In genomic region chr11:78556070-78556469, GRCm38 (mm10) we compare ENCODE assay signal across 19 mouse cellular contexts. TPM values are rescaled to one million over a fixed set of nuclear protein-coding genes. Genes with fewer than 3 reads are reported as not detected.
DNase-seq lines count a peak whose midpoint lies in the region; ATAC-seq and TF ChIP-seq lines count a peak whose summit lies in the region.
"Had no signal": no experiment of that assay in that cellular context is flagged by ENCODE, and none has a peak within 500 bp of the region (broad histone marks: within the 10 kb centered on the region; RNA-seq: fewer than 3 reads in every experiment).

No protein-coding gene starts in this region.

- no peak for TF ChIP-seq EP300 in heart, postnatal 0 days (IDR thresholded peaks at IDR 0.05; ENCODE audit: low read depth)

- H3K4me2 ChIP-seq in heart, embryonic 11.5 days: no peak overlapping the region
- H3K4me2 ChIP-seq in heart, postnatal 0 days (ENCODE audit: low read depth, low read length): no peak overlapping the region
- H3K4me2 ChIP-seq: hindbrain, embryonic 13.5 days; midbrain, embryonic 11.5 days had no signal

- no peaks in the 10 kb centered on the region for H3K27me3 ChIP-seq in heart, embryonic 11.5 days (ENCODE audit: control insufficient read depth, insufficient read depth, low read length)
- no peaks in the 10 kb centered on the region for H3K27me3 ChIP-seq in heart, postnatal 0 days (ENCODE audit: control insufficient read depth, insufficient read depth, low read length)
- H3K27me3 ChIP-seq in testis, adult 2 months (ENCODE audit: control insufficient read depth, insufficient read depth, low read length): no peaks in the 10 kb centered on the region
- H3K27me3 ChIP-seq: hindbrain, embryonic 13.5 days had no signal

- peaks cover 11% of the 10 kb centered on the region for H3K4me1 ChIP-seq in heart, embryonic 11.5 days (ENCODE audit: control insufficient read depth, insufficient read depth, low read length)
- H3K4me1 ChIP-seq in heart, postnatal 0 days (ENCODE audit: control insufficient read depth, insufficient read depth): peaks cover 7% of the 10 kb centered on the region; the same call in 1 of the 2 replicates
- peaks cover 5% of the 10 kb centered on the region for H3K4me1 ChIP-seq in testis, adult 2 months (ENCODE audit: control insufficient read depth, insufficient read depth, low read length)

- H3K36me3 ChIP-seq in heart, embryonic 11.5 days (ENCODE audit: control insufficient read depth, insufficient read depth, low read length): no peaks in the 10 kb centered on the region
- no peaks in the 10 kb centered on the region for H3K36me3 ChIP-seq in heart, postnatal 0 days (replicated peaks; ENCODE audit: control insufficient read depth, insufficient read depth, low read length)
- no peaks in the 10 kb centered on the region for H3K36me3 ChIP-seq in testis, adult 2 months (ENCODE audit: control insufficient read depth, insufficient read depth, low read length)
- H3K36me3 ChIP-seq: heart, embryonic 10.5 days; hindbrain, embryonic 13.5 days had no signal

- no peak for DNase-seq in heart, adult 8-10 months (ENCODE audit: low spot score)
- DNase-seq in heart, postnatal 0 days (ENCODE audit: low spot score): no peak
- no peak for DNase-seq in heart, postnatal 10 days
- DNase-seq in testis, postnatal 14 days (ENCODE audit: low spot score): no peak
- no peak for DNase-seq in cerebellum, adult 11 months
- DNase-seq in gastrocnemius, postnatal 25 days: no peak
- DNase-seq: cerebellum, adult 9-10 months; gastrocnemius, postnatal 36 days; kidney, postnatal 14 days; layer of hippocampus, postnatal 36 days; lung, adult 18-20 months; lung, postnatal 10 days had no signal

- H3K9me3 ChIP-seq in heart, embryonic 11.5 days (replicated peaks; ENCODE audit: control insufficient read depth, low read length): no peaks in the 10 kb centered on the region
- peaks cover 5% of the 10 kb centered on the region; the same call in 1 of the 2 replicates for H3K9me3 ChIP-seq in heart, postnatal 0 days (replicated peaks; ENCODE audit: control insufficient read depth, low read length)
- H3K9me3 ChIP-seq: heart, embryonic 10.5 days; hindbrain, embryonic 13.5 days had no signal

- no peak for TF ChIP-seq CTCF in heart, postnatal 0 days (IDR thresholded peaks at IDR 0.05; ENCODE audit: low read depth)
- no peak for TF ChIP-seq CTCF in testis, adult 2 months (IDR thresholded peaks at IDR 0.05; ENCODE audit: control insufficient read depth, insufficient read depth, insufficient replicate concordance, low read depth, low read length)

- intact Hi-C loops in heart, postnatal 10 days (cut with DNase I): no loop called here

- peak overlapping the region; percentile 60; the same call in 1 of the 2 replicates for H3K27ac ChIP-seq in heart, embryonic 11.5 days (ENCODE audit: low read depth, low read length)
- H3K27ac ChIP-seq in heart, postnatal 0 days (ENCODE audit: low read depth): peak overlapping the region; percentile 78
- peak overlapping the region; percentile 72 for H3K27ac ChIP-seq in testis, adult 2 months (ENCODE audit: control insufficient read depth, insufficient read depth, low read depth, low read length)
- H3K27ac ChIP-seq: hindbrain, embryonic 13.5 days; layer of hippocampus, adult 2 months had no signal

- TF ChIP-seq POLR2A in testis, adult 2 months (IDR thresholded peaks at IDR 0.05; ENCODE audit: control insufficient read depth, low read depth, low read length): no peak

- WGBS in heart, embryonic 11.5 days (ENCODE audit: insufficient replicate concordance): 75% methylated on average over 4 of the region's 4 CpGs
- WGBS in heart, postnatal 0 days: 74% methylated on average over 4 of the region's 4 CpGs

- no peak for ATAC-seq in heart, embryonic 11.5 days (replicated peaks; ENCODE audit: insufficient number of reproducible peaks, low FRiP score, low TSS enrichment)
- no peak for ATAC-seq in heart, postnatal 0 days (ENCODE audit: insufficient read depth, low read depth)
- ATAC-seq: forebrain, embryonic 14.5 days had no signal

- H3K4me3 ChIP-seq in heart, embryonic 11.5 days (ENCODE audit: low read depth, low read length): no peak overlapping the region
- no peak overlapping the region for H3K4me3 ChIP-seq in heart, postnatal 0 days (ENCODE audit: low read depth, low read length)
- no peak overlapping the region for H3K4me3 ChIP-seq in testis, adult 2 months (ENCODE audit: control insufficient read depth, low read depth, low read length)
- H3K4me3 ChIP-seq: heart, embryonic 10.5 days; hindbrain, embryonic 13.5 days; layer of hippocampus, adult 2 months had no signal

- no peak overlapping the region; the same call in 1 of the 2 replicates for H3K9ac ChIP-seq in heart, embryonic 11.5 days (ENCODE audit: low read depth, low read length)
- no peak overlapping the region for H3K9ac ChIP-seq in heart, postnatal 0 days (replicated peaks; ENCODE audit: low read depth, low read length)
- H3K9ac ChIP-seq: hindbrain, embryonic 13.5 days had no signal

RNA-seq across cellular contexts. Expression of gene Tmem97, which starts 5.5 kb away (rescaled TPM):
- polyA plus RNA-seq in heart, embryonic 11.5 days (2014; fragmentation: Nextera tagmentation; extraction: Ambion mirVana): 82.4 and 88.3 TPM in 2 replicates
- total RNA-seq in heart, adult 8-10 months (2022): 1 to 10 TPM; 3.4 to 5.5 (median 4.3) TPM
- 41.5 and 57.2 TPM in 2 replicates for total RNA-seq in heart, postnatal 0 days (2014; rRNA removed; ENCODE audit: low replicate concordance)
- 37.5 and 39.4 TPM in 2 replicates for polyA plus RNA-seq in heart, postnatal 0 days (2015; fragmentation: Nextera tagmentation; extraction: Ambion mirVana)
- 10 to 100 TPM; 14.5 to 16.8 TPM for total RNA-seq in heart, postnatal 10 days (2021)
- 491 and 534 TPM in 2 replicates for polyA plus RNA-seq in testis, adult 2 months (2012; rRNA removed)
- total RNA-seq in gastrocnemius, postnatal 25 days (2021): 1 to 10 TPM; 3.2 to 3.7 TPM

RNA-seq across cellular contexts. Expression of gene Ift20, which starts 19.9 kb away (rescaled TPM):
- polyA plus RNA-seq in heart, embryonic 11.5 days (2014; fragmentation: Nextera tagmentation; extraction: Ambion mirVana): 107 and 114 TPM in 2 replicates
- total RNA-seq in heart, adult 8-10 months (2022): 10 to 100 TPM; 30.3 to 36.6 (median 35.8) TPM
- total RNA-seq in heart, postnatal 0 days (2014; rRNA removed; ENCODE audit: low replicate concordance): 90.8 and 148 TPM in 2 replicates
- polyA plus RNA-seq in heart, postnatal 0 days (2015; fragmentation: Nextera tagmentation; extraction: Ambion mirVana): 111 and 114 TPM in 2 replicates
- 10 to 100 TPM; 50.6 to 53.5 TPM for total RNA-seq in heart, postnatal 10 days (2021)
- 62.1 and 64.8 TPM in 2 replicates for polyA plus RNA-seq in testis, adult 2 months (2012; rRNA removed)
- 10 to 100 TPM; 21.4 to 21.7 TPM for total RNA-seq in gastrocnemius, postnatal 25 days (2021)

RNA-seq across cellular contexts. Expression of gene Tnfaip1, which starts 19.9 kb away (rescaled TPM):
- polyA plus RNA-seq in heart, embryonic 11.5 days (2014; fragmentation: Nextera tagmentation; extraction: Ambion mirVana): 81.1 and 92.5 TPM in 2 replicates
- total RNA-seq in heart, adult 8-10 months (2022): 10 to 100 TPM; 33.8 to 41.8 (median 37.6) TPM
- 49.7 and 52.1 TPM in 2 replicates for total RNA-seq in heart, postnatal 0 days (2014; rRNA removed; ENCODE audit: low replicate concordance)
- polyA plus RNA-seq in heart, postnatal 0 days (2015; fragmentation: Nextera tagmentation; extraction: Ambion mirVana): 48.7 and 50.0 TPM in 2 replicates
- 10 to 100 TPM; 62.7 to 66.2 TPM for total RNA-seq in heart, postnatal 10 days (2021)
- polyA plus RNA-seq in testis, adult 2 months (2012; rRNA removed): 9.8 and 10.0 TPM in 2 replicates
- 10 to 100 TPM; 35.9 to 38.0 TPM for total RNA-seq in gastrocnemius, postnatal 25 days (2021)

RNA-seq across cellular contexts. Expression of gene Poldip2, which starts 44.1 kb away (rescaled TPM):
- 130 and 154 TPM in 2 replicates for polyA plus RNA-seq in heart, embryonic 11.5 days (2014; fragmentation: Nextera tagmentation; extraction: Ambion mirVana)
- total RNA-seq in heart, adult 8-10 months (2022): 100 to 1,000 TPM; 141 to 157 (median 151) TPM
- 225 and 247 TPM in 2 replicates for total RNA-seq in heart, postnatal 0 days (2014; rRNA removed; ENCODE audit: low replicate concordance)
- 209 and 214 TPM in 2 replicates for polyA plus RNA-seq in heart, postnatal 0 days (2015; fragmentation: Nextera tagmentation; extraction: Ambion mirVana)
- 100 to 1,000 TPM; 161 to 163 TPM for total RNA-seq in heart, postnatal 10 days (2021)
- polyA plus RNA-seq in testis, adult 2 months (2012; rRNA removed): 111 and 129 TPM in 2 replicates
- 100 to 1,000 TPM in 1 of 2 experiments, 10 to 100 TPM in 1; 97.5 to 106 TPM for total RNA-seq in gastrocnemius, postnatal 25 days (2021)

RNA-seq across cellular contexts. Expression of gene Tmem199, which starts 44.1 kb away (rescaled TPM):
- polyA plus RNA-seq in heart, embryonic 11.5 days (2014; fragmentation: Nextera tagmentation; extraction: Ambion mirVana): 57.0 and 63.9 TPM in 2 replicates
- 10 to 100 TPM; 11.2 to 12.9 (median 12.5) TPM for total RNA-seq in heart, adult 8-10 months (2022)
- 13.1 and 29.9 TPM in 2 replicates for total RNA-seq in heart, postnatal 0 days (2014; rRNA removed; ENCODE audit: low replicate concordance)
- 35.0 and 36.4 TPM in 2 replicates for polyA plus RNA-seq in heart, postnatal 0 days (2015; fragmentation: Nextera tagmentation; extraction: Ambion mirVana)
- 10 to 100 TPM; 14.9 to 16.6 TPM for total RNA-seq in heart, postnatal 10 days (2021)
- polyA plus RNA-seq in testis, adult 2 months (2012; rRNA removed): 16.0 and 19.2 TPM in 2 replicates
- total RNA-seq in gastrocnemius, postnatal 25 days (2021): 10 to 100 TPM; 12.3 to 13.6 TPM
